ENCODE assay signal across 8 mouse cellular contexts in the genomic region with DNA sequence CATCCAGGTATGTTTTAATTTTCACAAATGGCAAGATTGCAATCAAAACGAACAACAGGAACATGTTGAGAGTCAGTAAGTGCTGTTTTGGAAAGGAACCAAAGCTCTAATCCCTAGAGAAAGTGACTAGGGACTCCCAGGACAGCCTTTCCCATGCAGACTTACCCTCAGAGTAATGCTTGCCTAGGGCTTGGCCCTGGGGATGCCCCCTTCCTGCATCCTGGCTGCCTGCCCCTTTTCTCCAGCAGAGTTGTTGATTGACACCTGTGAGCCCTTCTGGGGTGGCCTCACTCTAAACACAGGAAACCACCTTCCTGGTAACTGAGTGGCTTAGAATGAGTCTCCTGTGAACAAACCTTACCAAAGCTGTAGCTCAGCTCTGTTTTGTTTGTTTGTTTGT. TPM values are rescaled to one million over a fixed set of nuclear protein-coding genes. Genes with fewer than 3 reads are reported as not detected.
A peak's percentile ranks its signal among the peaks of the same experiment; 100 is the strongest.
DNase-seq lines count a peak whose midpoint lies in the region; ATAC-seq and TF ChIP-seq lines count a peak whose summit lies in the region.

No protein-coding gene starts in this region.

- DNase-seq in heart, adult 11 months, result peak; percentile 96
- no peak for DNase-seq in heart, postnatal 4 days
- no peak for DNase-seq in testis, postnatal 10 days (ENCODE audit: low spot score)
- DNase-seq in right cerebral cortex, postnatal 4 days, result no peak
- no peak for DNase-seq in layer of hippocampus, adult 9-11 months
- DNase-seq in left cerebral cortex, postnatal 10 days (ENCODE audit: extremely low spot score in 1 of 2, low spot score in 2 of 2), result no peak

- H3K4me2 ChIP-seq in midbrain, embryonic 15.5 days, result peak overlapping the region; percentile 55

- no peaks in the 10 kb centered on the region for H3K9me3 ChIP-seq in midbrain, embryonic 15.5 days

- TF ChIP-seq CTCF in testis, adult 2 months (IDR thresholded peaks at IDR 0.05; ENCODE audit: control insufficient read depth, insufficient read depth, insufficient replicate concordance, low read depth, low read length), result no peak

- no peak for TF ChIP-seq POLR2A in testis, adult 2 months (IDR thresholded peaks at IDR 0.05; ENCODE audit: control insufficient read depth, low read depth, low read length)

- ATAC-seq in midbrain, embryonic 15.5 days (replicated peaks), result no peak

- WGBS in midbrain, embryonic 15.5 days, result 53% methylated on average over 1 of the region's 1 CpGs

- H3K4me3 ChIP-seq in testis, adult 2 months (ENCODE audit: control insufficient read depth, low read depth, low read length), result no peak overlapping the region
- no peak overlapping the region for H3K4me3 ChIP-seq in midbrain, embryonic 15.5 days

- peak overlapping the region; percentile 30; the same call in 1 of the 2 replicates for H3K27ac ChIP-seq in testis, adult 2 months (ENCODE audit: control insufficient read depth, insufficient read depth, low read depth, low read length)
- no peak overlapping the region for H3K27ac ChIP-seq in midbrain, embryonic 15.5 days

- H3K27me3 ChIP-seq in testis, adult 2 months (ENCODE audit: control insufficient read depth, insufficient read depth, low read length), result no peaks in the 10 kb centered on the region
- H3K27me3 ChIP-seq in midbrain, embryonic 15.5 days (replicated peaks), result no peaks in the 10 kb centered on the region

- intact Hi-C loops in left cerebral cortex, postnatal 10 days (cut with DNase I), result loop anchor here (5.0 kb wide), 1 partner anchor 56 kb away; a partner anchor contains a TSS

- H3K4me1 ChIP-seq in testis, adult 2 months (ENCODE audit: control insufficient read depth, insufficient read depth, low read length), result peaks cover 31% of the 10 kb centered on the region
- peaks cover 23% of the 10 kb centered on the region for H3K4me1 ChIP-seq in midbrain, embryonic 15.5 days

- no peaks in the 10 kb centered on the region for H3K36me3 ChIP-seq in testis, adult 2 months (ENCODE audit: control insufficient read depth, insufficient read depth, low read length)
- H3K36me3 ChIP-seq in midbrain, embryonic 15.5 days (replicated peaks), result no peaks in the 10 kb centered on the region

- H3K9ac ChIP-seq in midbrain, embryonic 15.5 days, result no peak overlapping the region

RNA-seq across cellular contexts. Expression of a gene that starts 58.2 kb away (rescaled TPM):
- 10 to 100 TPM; 62.2 to 67.2 TPM for total RNA-seq in heart, postnatal 4 days (2021)
- 9.9 TPM in 2 replicates for polyA plus RNA-seq in testis, adult 2 months (2012; rRNA removed)
- 2.5 and 3.0 TPM in 2 replicates for polyA plus RNA-seq in midbrain, embryonic 15.5 days (2015; fragmentation: Nextera tagmentation; extraction: Ambion mirVana)
- total RNA-seq in left cerebral cortex, postnatal 10 days (2021), result 10 to 100 TPM; 11.6 to 12.9 TPM

Comparison
In these comparisons a context has a peak if more than half of its experiments do, and no peak if none do; other contexts are left out.
1. RNA of a gene that starts 58.2 kb away (total RNA-seq): 62.2 to 67.2 TPM in heart, postnatal 4 days; 11.6 to 12.9 TPM in left cerebral cortex, postnatal 10 days; every median in the first group is over 4 times any median in the second.